Mouse (Mus musculus): ENCODE data around the gene Maff. TPM values are rescaled to one million over a fixed set of nuclear protein-coding genes. Genes with fewer than 3 reads are reported as not detected.

The Maff gene
- polyA plus RNA-seq, 1 experiment from 2014 or later = 2.3 TPM

GRCm38 (mm10) chr15:79328939-79329275, 17.5 kb upstream of the Maff start:
- H3K27ac ChIP-seq (ENCODE audit: low read depth, low read length) = no peak overlapping the region
- H3K4me3 ChIP-seq (ENCODE audit: low read depth, low read length) = no peak overlapping the region
- no peak for ATAC-seq (ENCODE audit: low FRiP score)
- peak overlapping the region; percentile 86; the same call in 1 of the 2 replicates for H3K4me2 ChIP-seq
- H3K27me3 ChIP-seq (ENCODE audit: control insufficient read depth, insufficient read depth, low read length) = no peaks in the 10 kb centered on the region
- H3K4me1 ChIP-seq (ENCODE audit: control insufficient read depth, insufficient read depth, low read length) = peaks cover 16% of the 10 kb centered on the region
- no peaks in the 10 kb centered on the region for H3K9me3 ChIP-seq (ENCODE audit: control insufficient read depth, low read length)
- H3K36me3 ChIP-seq (ENCODE audit: control insufficient read depth, insufficient read depth, low read length) = no peaks in the 10 kb centered on the region
- H3K9ac ChIP-seq (ENCODE audit: low read length) = no peak overlapping the region
- WGBS = 89% methylated on average over 4 of the region's 4 CpGs
- peak; percentile 89 for DNase-seq (ENCODE audit: low spot score, missing footprints)

GRCm38 (mm10) chr15:79329346-79329978, 17.0 kb upstream of the Maff start:
- ATAC-seq (ENCODE audit: low FRiP score) (no peak), DNase-seq (ENCODE audit: low spot score, missing footprints) (peak; percentile 84)
- Histone ChIP-seq H3K27ac (ENCODE audit: low read depth, low read length) (no peak overlapping the region), H3K4me3 (ENCODE audit: low read depth, low read length) (no peak overlapping the region), H3K36me3 (ENCODE audit: control insufficient read depth, insufficient read depth, low read length) (no peaks in the 10 kb centered on the region), H3K9me3 (ENCODE audit: control insufficient read depth, low read length) (no peaks in the 10 kb centered on the region), H3K9ac (ENCODE audit: low read length) (no peak overlapping the region), H3K4me2 (no peak overlapping the region), H3K27me3 (ENCODE audit: control insufficient read depth, insufficient read depth, low read length) (no peaks in the 10 kb centered on the region), H3K4me1 (ENCODE audit: control insufficient read depth, insufficient read depth, low read length) (peaks cover 16% of the 10 kb centered on the region)
- 93% methylated on average over 6 of the region's 6 CpGs for WGBS

DNA sequence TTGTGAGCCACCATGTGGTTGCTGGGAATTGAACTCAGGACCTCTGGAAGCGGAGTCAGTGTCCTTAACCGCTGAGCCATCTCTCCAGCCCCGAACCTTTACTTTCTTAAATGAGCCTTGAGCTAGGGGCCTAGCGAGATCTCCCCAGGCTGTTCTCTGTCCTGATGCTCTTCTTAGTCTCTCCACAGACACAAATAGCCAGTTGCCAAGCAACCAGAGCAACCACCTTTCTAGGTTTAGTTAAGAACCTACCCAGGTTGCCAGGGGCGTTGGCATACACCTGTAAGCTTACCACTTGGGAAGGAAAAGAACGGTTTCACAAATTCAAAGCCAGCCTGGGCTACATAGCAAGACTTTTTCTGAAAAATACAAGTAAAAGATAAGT, 16.4 kb upstream of the Maff start:
- ATAC-seq (ENCODE audit: low FRiP score) = no peak
- Histone ChIP-seq H3K27ac (ENCODE audit: low read depth, low read length) (no peak overlapping the region), H3K9ac (ENCODE audit: low read length) (no peak overlapping the region), H3K36me3 (ENCODE audit: control insufficient read depth, insufficient read depth, low read length) (no peaks in the 10 kb centered on the region), H3K4me1 (ENCODE audit: control insufficient read depth, insufficient read depth, low read length) (peaks cover 17% of the 10 kb centered on the region), H3K4me3 (ENCODE audit: low read depth, low read length) (no peak overlapping the region), H3K27me3 (ENCODE audit: control insufficient read depth, insufficient read depth, low read length) (no peaks in the 10 kb centered on the region), H3K9me3 (ENCODE audit: control insufficient read depth, low read length) (no peaks in the 10 kb centered on the region), H3K4me2 (no peak overlapping the region)
- no peak for DNase-seq (ENCODE audit: low spot score, missing footprints)
- WGBS = 83% methylated on average over 6 of the region's 6 CpGs

DNA sequence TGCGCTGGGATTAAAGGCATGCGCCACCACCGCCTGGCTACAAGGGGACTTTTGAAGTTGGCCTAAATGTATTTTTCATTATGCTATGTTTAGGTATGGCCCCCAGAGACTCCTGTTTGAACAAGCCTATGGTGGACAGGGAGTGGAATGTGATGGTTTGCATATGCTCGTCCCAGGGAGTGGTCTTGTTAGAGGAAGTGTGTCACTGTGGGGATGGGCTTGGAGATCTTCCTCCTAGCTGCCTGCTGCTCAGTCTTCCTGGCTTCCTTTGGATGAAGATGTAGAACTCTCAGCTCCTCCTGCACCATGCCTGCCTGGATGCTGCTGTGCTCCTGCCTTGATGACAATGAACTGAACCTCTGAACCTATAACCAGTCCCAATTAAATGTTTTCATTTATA, 15.9 kb upstream of the Maff start:
- Histone ChIP-seq H3K9me3 (ENCODE audit: control insufficient read depth, low read length) (no peaks in the 10 kb centered on the region), H3K36me3 (ENCODE audit: control insufficient read depth, insufficient read depth, low read length) (no peaks in the 10 kb centered on the region), H3K27ac (ENCODE audit: low read depth, low read length) (no peak overlapping the region), H3K4me1 (ENCODE audit: control insufficient read depth, insufficient read depth, low read length) (peaks cover 21% of the 10 kb centered on the region), H3K4me3 (ENCODE audit: low read depth, low read length) (no peak overlapping the region), H3K4me2 (no peak overlapping the region), H3K27me3 (ENCODE audit: control insufficient read depth, insufficient read depth, low read length) (no peaks in the 10 kb centered on the region), H3K9ac (ENCODE audit: low read length) (no peak overlapping the region)
- DNase-seq (ENCODE audit: low spot score, missing footprints) = no peak
- 76% methylated on average over 4 of the region's 4 CpGs for WGBS
- no peak for ATAC-seq (ENCODE audit: low FRiP score)

- DNase-seq (ENCODE audit: low spot score, missing footprints) = no peak
- no peaks in the 10 kb centered on the region for H3K27me3 ChIP-seq (ENCODE audit: control insufficient read depth, insufficient read depth, low read length)
- ATAC-seq (ENCODE audit: low FRiP score) = no peak
- no peaks in the 10 kb centered on the region for H3K36me3 ChIP-seq (ENCODE audit: control insufficient read depth, insufficient read depth, low read length)
- no peaks in the 10 kb centered on the region for H3K9me3 ChIP-seq (ENCODE audit: control insufficient read depth, low read length)
- no peak overlapping the region for H3K9ac ChIP-seq (ENCODE audit: low read length)
- H3K4me3 ChIP-seq (ENCODE audit: low read depth, low read length) = no peak overlapping the region
- H3K4me2 ChIP-seq = no peak overlapping the region
- peaks cover 5% of the 10 kb centered on the region; the same call in 1 of the 2 replicates for H3K4me1 ChIP-seq (ENCODE audit: control insufficient read depth, insufficient read depth, low read length)
- H3K27ac ChIP-seq (ENCODE audit: low read depth, low read length) = no peak overlapping the region
- 77% methylated on average over 4 of the region's 4 CpGs for WGBS
Measured at GRCm38 (mm10) chr15:79333409-79333808, 13.0 kb upstream of the Maff start.

DNA sequence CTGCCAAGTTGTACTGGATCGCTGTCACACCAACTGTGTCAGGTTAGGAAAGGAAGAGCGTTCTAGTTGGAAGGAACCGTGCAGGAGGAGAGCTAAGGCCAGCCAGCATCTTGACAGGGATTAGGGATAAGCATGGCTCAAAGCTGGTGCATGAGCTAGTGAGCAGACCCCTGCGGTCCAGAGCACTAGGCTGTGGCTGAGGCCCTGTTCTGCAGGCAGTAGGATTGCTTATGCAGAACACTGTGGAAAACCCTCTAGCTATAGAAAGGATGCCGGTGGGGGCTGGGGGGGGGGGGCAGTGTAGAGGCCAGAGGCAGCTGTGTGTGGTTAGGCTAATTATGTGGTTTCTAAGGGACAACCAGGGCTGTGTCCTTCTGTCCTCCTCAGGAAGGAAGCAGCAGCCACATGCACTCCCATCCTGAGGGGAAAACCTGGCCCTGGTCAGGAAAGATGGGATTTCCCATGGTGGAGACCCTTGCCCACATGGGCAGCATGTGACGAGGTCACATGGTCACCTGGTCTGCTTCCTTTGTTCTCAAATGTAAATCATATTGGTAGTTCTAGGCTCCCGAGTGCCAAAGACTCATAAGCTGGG, 11.3 kb upstream of the Maff start:
- ATAC-seq (ENCODE audit: low FRiP score) (peak; percentile 44; the same call in 1 of the 2 replicates), DNase-seq (ENCODE audit: low spot score, missing footprints) (peak; percentile 87)
- WGBS = 48% methylated on average over 7 of the region's 7 CpGs

GRCm38 (mm10) chr15:79338978-79339377, 7.4 kb upstream of the Maff start:
- 77% methylated on average over 5 of the region's 5 CpGs for WGBS
- no peak overlapping the region for H3K4me3 ChIP-seq (ENCODE audit: low read depth, low read length)
- no peaks in the 10 kb centered on the region for H3K27me3 ChIP-seq (ENCODE audit: control insufficient read depth, insufficient read depth, low read length)
- no peaks in the 10 kb centered on the region for H3K9me3 ChIP-seq (ENCODE audit: control insufficient read depth, low read length)
- H3K9ac ChIP-seq (ENCODE audit: low read length) = no peak overlapping the region
- ATAC-seq (ENCODE audit: low FRiP score) (no peak), DNase-seq (ENCODE audit: low spot score, missing footprints) (no peak)
- no peaks in the 10 kb centered on the region for H3K36me3 ChIP-seq (ENCODE audit: control insufficient read depth, insufficient read depth, low read length)
- no peak overlapping the region for H3K27ac ChIP-seq (ENCODE audit: low read depth, low read length)
- H3K4me1 ChIP-seq (ENCODE audit: control insufficient read depth, insufficient read depth, low read length) = peaks cover 5% of the 10 kb centered on the region; the same call in 1 of the 2 replicates
- H3K4me2 ChIP-seq = no peak overlapping the region

More for the DNA sequence above, 11.3 kb upstream of the Maff start:
- 0 out of 2 replicates have a peak overlapping the region, but pooled peaks have one; percentile 1 for H3K9ac ChIP-seq (ENCODE audit: low read length)
- H3K9me3 ChIP-seq (ENCODE audit: control insufficient read depth, low read length) = no peaks in the 10 kb centered on the region
- no peaks in the 10 kb centered on the region for H3K36me3 ChIP-seq (ENCODE audit: control insufficient read depth, insufficient read depth, low read length)
- no peak overlapping the region for H3K4me2 ChIP-seq
- peaks cover 5% of the 10 kb centered on the region; the same call in 1 of the 2 replicates for H3K4me1 ChIP-seq (ENCODE audit: control insufficient read depth, insufficient read depth, low read length)
- H3K27ac ChIP-seq (ENCODE audit: low read depth, low read length) = no peak overlapping the region; the same call in 1 of the 2 replicates
- H3K4me3 ChIP-seq (ENCODE audit: low read depth, low read length) = no peak overlapping the region
- no peaks in the 10 kb centered on the region for H3K27me3 ChIP-seq (ENCODE audit: control insufficient read depth, insufficient read depth, low read length)

GRCm38 (mm10) chr15:79342641-79343337, 3.6 kb upstream of the Maff start:
- WGBS = 79% methylated on average over 6 of the region's 6 CpGs
- ATAC-seq (ENCODE audit: low FRiP score) (no peak), DNase-seq (ENCODE audit: low spot score, missing footprints) (no peak)
- Histone ChIP-seq H3K4me3 (ENCODE audit: low read depth, low read length) (no peak overlapping the region), H3K4me1 (ENCODE audit: control insufficient read depth, insufficient read depth, low read length) (no peaks in the 10 kb centered on the region), H3K9me3 (ENCODE audit: control insufficient read depth, low read length) (no peaks in the 10 kb centered on the region), H3K9ac (ENCODE audit: low read length) (no peak overlapping the region), H3K36me3 (ENCODE audit: control insufficient read depth, insufficient read depth, low read length) (no peaks in the 10 kb centered on the region), H3K27me3 (ENCODE audit: control insufficient read depth, insufficient read depth, low read length) (peaks cover 2% of the 10 kb centered on the region; the same call in 1 of the 2 replicates), H3K27ac (ENCODE audit: low read depth, low read length) (no peak overlapping the region), H3K4me2 (no peak overlapping the region)

- ATAC-seq (ENCODE audit: low FRiP score) = no peak
Measured at GRCm38 (mm10) chr15:79344627-79345026, 1.8 kb upstream of the Maff start.

More at GRCm38 (mm10) chr15:79344627-79345026, 1.8 kb upstream of the Maff start:
- Histone ChIP-seq H3K9me3 (ENCODE audit: control insufficient read depth, low read length) (no peaks in the 10 kb centered on the region), H3K27me3 (ENCODE audit: control insufficient read depth, insufficient read depth, low read length) (peaks cover 6% of the 10 kb centered on the region; the same call in 1 of the 2 replicates), H3K4me2 (no peak overlapping the region), H3K36me3 (ENCODE audit: control insufficient read depth, insufficient read depth, low read length) (no peaks in the 10 kb centered on the region), H3K4me1 (ENCODE audit: control insufficient read depth, insufficient read depth, low read length) (peaks cover 5% of the 10 kb centered on the region; the same call in 1 of the 2 replicates), H3K4me3 (ENCODE audit: low read depth, low read length) (no peak overlapping the region), H3K27ac (ENCODE audit: low read depth, low read length) (no peak overlapping the region), H3K9ac (ENCODE audit: low read length) (no peak overlapping the region)
- 83% methylated on average over 4 of the region's 4 CpGs for WGBS
- no peak for DNase-seq (ENCODE audit: low spot score, missing footprints)
